Mouse (Mus musculus) bone marrow, adult 2 months (tissue): ENCODE measurements around the gene Bicra.

ENCODE experiments used
- CTCF ChIP-seq: fragments of 200-500 bp; IDR thresholded peaks from 2 replicates; pipeline ENCODE4 v1.5.1; 2011; ENCODE audit warnings: low read length, control low read depth; ENCODE audit not compliant: control insufficient read depth, insufficient read depth
- POLR2A ChIP-seq: fragments of 200-500 bp; IDR thresholded peaks from 2 replicates; pipeline ENCODE4 v1.6.1; 2011; ENCODE audit warnings: low read depth, mild to moderate bottlenecking, control low read depth, low read length, borderline replicate concordance; ENCODE audit not compliant: control insufficient read depth

- TF ChIP-seq CTCF, result no peak
- TF ChIP-seq POLR2A, result no peak
These were observed 2.2 kb downstream of the Bicra start for GRCm38 (mm10) chr7:16045538-16045937.
